Mouse (Mus musculus): ENCODE data around the gene Ugdh. TPM values are rescaled to one million over a fixed set of nuclear protein-coding genes. Genes with fewer than 3 reads are reported as not detected.
A peak's percentile ranks its signal among the peaks of the same experiment; 100 is the strongest.
"Not testable (repeated sequence)": the region's sequence is repeated elsewhere in the genome, so short reads cannot be mapped to it uniquely, and the experiment has no call there.

The Ugdh gene
- polyA plus RNA-seq (2015; fragmentation: Nextera tagmentation; extraction: Ambion mirVana): 55.0 and 63.4 TPM in 2 replicates

DNA sequence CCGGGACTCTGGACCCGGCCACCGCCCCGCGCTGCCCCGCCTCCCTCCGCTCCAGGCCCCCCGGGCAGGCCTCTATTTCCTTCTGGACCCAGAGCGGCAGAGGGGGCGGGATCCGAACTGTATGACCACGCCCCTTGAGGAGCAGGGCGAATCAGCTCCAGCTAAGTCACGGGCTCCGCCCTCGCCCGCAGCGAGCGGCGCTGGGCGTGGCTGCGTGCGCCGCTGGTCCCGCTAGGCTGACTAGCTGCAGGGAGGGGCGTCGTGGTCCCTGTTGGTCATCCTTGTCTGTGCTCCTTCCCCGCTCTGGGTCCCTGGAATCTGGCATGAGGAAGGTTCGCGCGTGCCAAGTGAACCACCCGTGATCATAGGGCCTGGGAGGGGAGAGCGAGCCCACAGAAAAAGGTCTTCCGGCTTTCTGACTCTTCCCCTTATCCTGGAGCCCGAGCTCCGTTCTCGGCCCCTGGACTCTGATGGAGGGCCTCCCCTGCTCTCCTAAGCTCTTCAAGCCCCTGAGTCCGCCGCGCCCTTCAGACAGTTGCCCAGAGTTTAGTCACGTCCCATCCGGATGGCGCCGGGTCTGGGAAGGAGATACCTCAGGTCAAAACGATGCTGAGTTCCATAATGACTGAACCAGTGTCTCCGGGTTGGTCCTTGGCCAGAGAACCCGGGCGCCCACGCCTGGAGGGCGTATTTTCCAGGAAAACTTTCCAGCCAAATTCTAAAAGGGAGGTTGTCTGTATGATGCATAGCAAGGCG, at the start of gene Ugdh:
Ugdh (minus strand) TSS at position 144 of the 756 bp plus-strand sequence.
- Histone ChIP-seq H3K27ac (ENCODE audit: low read length) (peak within 1 kb of the TSS; percentile 78), H3K4me3 (replicated peaks; ENCODE audit: low read length) (peak within 1 kb of the TSS; percentile 82), H3K9ac (replicated peaks; ENCODE audit: low read depth, low read length) (peak within 1 kb of the TSS; percentile 90), H3K27me3 (replicated peaks; ENCODE audit: control insufficient read depth, insufficient read depth, low read length) (no peaks in the 10 kb centered on the region), H3K4me1 (replicated peaks; ENCODE audit: control insufficient read depth, insufficient read depth, low read length) (peaks cover 17% of the 10 kb centered on the region), H3K9me3 (ENCODE audit: control insufficient read depth, low read length) (no peaks in the 10 kb centered on the region), H3K4me2 (ENCODE audit: low read length) (peak within 1 kb of the TSS; percentile 60), H3K36me3 (ENCODE audit: control insufficient read depth, insufficient read depth) (no peaks in the 10 kb centered on the region)
- ATAC-seq: peak; percentile 99
- 0% methylated on average over 51 of the region's 51 CpGs for WGBS

DNA sequence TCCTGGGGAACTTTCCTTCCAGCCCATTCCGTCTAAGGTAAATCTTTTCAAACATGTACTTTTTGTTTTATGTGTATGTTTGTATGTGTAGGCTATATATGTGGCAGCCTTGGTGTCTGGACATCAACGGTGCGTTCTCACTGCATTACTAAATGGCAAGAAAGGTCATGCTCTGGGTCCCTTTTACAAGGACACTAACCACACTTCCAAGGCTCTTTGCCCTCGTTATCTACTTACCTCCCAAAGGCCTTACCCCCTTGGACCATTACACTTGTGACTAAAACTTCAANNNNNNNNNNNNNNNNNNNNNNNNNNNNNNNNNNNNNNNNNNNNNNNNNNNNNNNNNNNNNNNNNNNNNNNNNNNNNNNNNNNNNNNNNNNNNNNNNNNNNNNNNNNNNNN, 47.2 kb upstream of the Ugdh start:
- no peak overlapping the region for H3K4me2 ChIP-seq (ENCODE audit: low read length)

DNA sequence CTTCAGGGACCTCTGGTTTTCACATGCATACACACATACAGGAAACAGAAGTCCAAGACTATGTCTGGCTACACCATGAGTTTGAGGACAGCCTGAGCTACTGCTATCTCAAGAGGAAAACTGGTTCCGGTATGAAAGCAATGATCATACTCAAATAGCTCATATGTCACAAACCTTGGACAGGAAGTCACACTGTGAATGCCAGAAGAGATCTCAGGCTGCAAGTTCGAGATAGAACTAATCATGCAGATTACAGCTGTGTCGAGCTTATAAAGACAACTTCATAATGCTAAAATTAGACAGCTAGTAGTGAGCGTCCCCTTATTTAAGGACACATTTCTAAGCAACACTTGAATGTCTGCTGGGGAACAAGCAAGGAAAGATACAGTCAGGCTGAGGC, 44.8 kb upstream of the Ugdh start:
- WGBS: 84% methylated on average over 4 of the region's 4 CpGs
- Histone ChIP-seq H3K4me3 (replicated peaks; ENCODE audit: low read length) (no peak overlapping the region), H3K4me2 (ENCODE audit: low read length) (no peak overlapping the region), H3K27me3 (replicated peaks; ENCODE audit: control insufficient read depth, insufficient read depth, low read length) (no peaks in the 10 kb centered on the region), H3K27ac (ENCODE audit: low read length) (no peak overlapping the region), H3K4me1 (replicated peaks; ENCODE audit: control insufficient read depth, insufficient read depth, low read length) (no peaks in the 10 kb centered on the region), H3K9me3 (ENCODE audit: control insufficient read depth, low read length) (no peaks in the 10 kb centered on the region), H3K36me3 (ENCODE audit: control insufficient read depth, insufficient read depth) (no peaks in the 10 kb centered on the region), H3K9ac (replicated peaks; ENCODE audit: low read depth, low read length) (no peak overlapping the region)
- no peak for ATAC-seq

More for the DNA sequence above, 47.2 kb upstream of the Ugdh start:
- H3K4me1 ChIP-seq (replicated peaks; ENCODE audit: control insufficient read depth, insufficient read depth, low read length): no peaks in the 10 kb centered on the region
- H3K4me3 ChIP-seq (replicated peaks; ENCODE audit: low read length): no peak overlapping the region
- no peak overlapping the region for H3K9ac ChIP-seq (replicated peaks; ENCODE audit: low read depth, low read length)
- no peaks in the 10 kb centered on the region for H3K9me3 ChIP-seq (ENCODE audit: control insufficient read depth, low read length)
- no peak overlapping the region for H3K27ac ChIP-seq (ENCODE audit: low read length)
- WGBS: 87% methylated on average over 4 of the region's 4 CpGs
- no peak for ATAC-seq
- no peaks in the 10 kb centered on the region for H3K27me3 ChIP-seq (replicated peaks; ENCODE audit: control insufficient read depth, insufficient read depth, low read length)
- no peaks in the 10 kb centered on the region for H3K36me3 ChIP-seq (ENCODE audit: control insufficient read depth, insufficient read depth)

DNA sequence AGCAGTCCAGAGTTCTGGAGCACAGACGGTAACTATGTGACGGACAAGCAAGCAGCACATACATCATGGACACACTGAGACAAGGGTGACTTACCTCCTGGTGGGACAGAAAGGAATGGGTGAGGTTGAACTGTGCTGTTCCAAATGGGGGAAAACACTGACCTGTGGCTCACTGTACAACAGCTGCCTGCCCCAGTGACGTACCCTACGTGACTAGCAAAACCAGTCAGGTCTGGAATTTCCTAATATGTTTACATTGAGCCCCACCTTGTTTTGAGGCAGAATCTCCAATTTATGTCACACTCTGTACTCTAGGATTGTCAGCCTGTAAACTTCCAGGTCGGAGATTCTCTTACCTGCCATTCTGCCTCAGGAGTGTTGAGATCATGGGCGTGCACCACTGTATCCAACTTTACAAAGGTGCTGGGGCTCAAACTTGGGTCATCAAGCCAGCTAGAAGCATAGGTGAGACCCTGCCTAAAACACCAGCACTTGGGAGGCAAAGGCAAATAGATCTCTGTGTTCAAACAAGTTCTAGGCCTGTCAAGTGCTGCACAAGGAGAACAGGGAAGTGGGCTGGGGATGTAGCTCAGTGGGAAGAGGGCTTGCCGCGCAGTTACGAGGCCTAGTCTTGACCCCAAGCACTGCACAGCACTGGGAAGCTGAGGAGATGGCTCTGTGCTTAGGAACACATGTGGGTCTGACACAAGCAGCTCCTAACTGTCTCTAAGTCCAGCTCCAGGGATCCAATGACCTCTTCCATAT, 44.1 kb upstream of the Ugdh start:
- H3K36me3 ChIP-seq (ENCODE audit: control insufficient read depth, insufficient read depth): no peaks in the 10 kb centered on the region
- no peak overlapping the region for H3K4me2 ChIP-seq (ENCODE audit: low read length)
- no peak overlapping the region for H3K9ac ChIP-seq (replicated peaks; ENCODE audit: low read depth, low read length)
- no peak overlapping the region for H3K27ac ChIP-seq (ENCODE audit: low read length)
- H3K27me3 ChIP-seq (replicated peaks; ENCODE audit: control insufficient read depth, insufficient read depth, low read length): no peaks in the 10 kb centered on the region
- WGBS: 94% methylated on average over 9 of the region's 9 CpGs
- no peaks in the 10 kb centered on the region for H3K9me3 ChIP-seq (ENCODE audit: control insufficient read depth, low read length)
- ATAC-seq: no peak
- H3K4me3 ChIP-seq (replicated peaks; ENCODE audit: low read length): no peak overlapping the region
- no peaks in the 10 kb centered on the region for H3K4me1 ChIP-seq (replicated peaks; ENCODE audit: control insufficient read depth, insufficient read depth, low read length)

DNA sequence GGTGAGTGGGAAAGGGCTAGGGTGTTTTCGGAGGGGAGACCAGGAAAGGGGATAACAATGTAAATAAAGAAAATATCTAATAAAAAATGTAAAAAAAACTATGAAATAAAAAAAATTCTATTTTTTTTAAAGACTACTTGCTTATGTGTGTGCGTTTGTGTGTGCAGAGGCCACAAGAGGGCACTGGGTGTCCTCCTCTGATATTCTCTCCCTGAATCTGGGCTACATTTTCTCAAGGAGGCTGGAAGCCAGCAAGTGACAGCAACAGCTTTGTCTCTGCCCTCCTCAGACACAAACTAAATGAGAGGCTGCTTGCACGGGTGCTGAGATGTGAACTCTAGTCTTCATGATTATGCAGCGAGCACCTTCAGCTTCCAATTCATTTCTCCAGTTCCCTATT, 42.5 kb upstream of the Ugdh start:
- no peaks in the 10 kb centered on the region for H3K27me3 ChIP-seq (replicated peaks; ENCODE audit: control insufficient read depth, insufficient read depth, low read length)
- no peaks in the 10 kb centered on the region for H3K9me3 ChIP-seq (ENCODE audit: control insufficient read depth, low read length)
- no peak for ATAC-seq
- no peak overlapping the region for H3K9ac ChIP-seq (replicated peaks; ENCODE audit: low read depth, low read length)
- no peak overlapping the region for H3K27ac ChIP-seq (ENCODE audit: low read length)
- no peaks in the 10 kb centered on the region for H3K4me1 ChIP-seq (replicated peaks; ENCODE audit: control insufficient read depth, insufficient read depth, low read length)
- H3K4me3 ChIP-seq (replicated peaks; ENCODE audit: low read length): no peak overlapping the region
- 59% methylated on average over 4 of the region's 4 CpGs for WGBS
- H3K4me2 ChIP-seq (ENCODE audit: low read length): no peak overlapping the region
- no peaks in the 10 kb centered on the region for H3K36me3 ChIP-seq (ENCODE audit: control insufficient read depth, insufficient read depth)

DNA sequence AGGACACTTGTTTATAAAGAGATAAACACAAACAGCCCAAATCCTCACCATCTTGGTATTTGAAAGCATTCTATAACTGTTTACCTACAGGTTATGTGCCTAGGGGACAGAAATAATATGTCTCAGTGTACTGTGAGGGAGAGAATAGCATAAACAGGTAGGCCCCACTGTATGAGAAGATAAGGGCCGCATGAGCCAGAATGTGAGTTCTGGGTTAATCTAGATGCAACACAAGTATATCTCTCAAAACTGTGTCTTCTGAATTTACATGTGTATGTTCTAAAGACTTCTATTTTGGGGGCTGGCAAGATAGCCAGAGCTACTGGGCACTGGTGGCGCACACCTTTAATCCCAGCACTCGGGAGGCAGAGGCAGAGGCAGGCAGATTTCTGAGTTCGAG, 41.0 kb upstream of the Ugdh start:
- WGBS: 98% methylated on average over 4 of the region's 4 CpGs

DNA sequence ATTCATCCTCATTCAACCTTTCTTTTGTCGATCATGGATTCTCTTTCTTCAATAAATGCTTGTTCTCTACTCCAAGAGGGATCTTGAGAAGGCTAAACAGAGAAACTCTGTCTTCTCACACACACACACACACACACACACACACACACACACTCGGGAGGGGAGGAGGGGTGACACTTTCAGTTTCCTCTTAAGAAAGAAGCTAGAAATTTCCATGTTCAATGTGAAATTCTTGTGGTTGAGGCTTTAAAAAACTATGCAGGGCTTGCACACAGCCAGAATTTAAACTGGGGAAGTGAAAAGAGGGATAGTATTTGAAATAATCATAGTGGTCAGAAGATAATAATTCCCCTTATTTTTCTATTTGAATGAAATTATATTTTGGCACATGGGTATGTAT, 40.1 kb upstream of the Ugdh start:
- Histone ChIP-seq H3K9ac (replicated peaks; ENCODE audit: low read depth, low read length) (no peak overlapping the region), H3K9me3 (ENCODE audit: control insufficient read depth, low read length) (no peaks in the 10 kb centered on the region), H3K27me3 (replicated peaks; ENCODE audit: control insufficient read depth, insufficient read depth, low read length) (no peaks in the 10 kb centered on the region), H3K4me3 (replicated peaks; ENCODE audit: low read length) (no peak overlapping the region), H3K4me2 (ENCODE audit: low read length) (no peak overlapping the region), H3K4me1 (replicated peaks; ENCODE audit: control insufficient read depth, insufficient read depth, low read length) (no peaks in the 10 kb centered on the region), H3K36me3 (ENCODE audit: control insufficient read depth, insufficient read depth) (no peaks in the 10 kb centered on the region), H3K27ac (ENCODE audit: low read length) (no peak overlapping the region)
- ATAC-seq: no peak
- WGBS: 79% methylated on average over 2 of the region's 2 CpGs

More for the DNA sequence above, 41.0 kb upstream of the Ugdh start:
- not testable (repeated sequence) for H3K9ac ChIP-seq (replicated peaks; ENCODE audit: low read depth, low read length); H3K27ac ChIP-seq (ENCODE audit: low read length); H3K9me3 ChIP-seq (ENCODE audit: control insufficient read depth, low read length); H3K4me1 ChIP-seq (replicated peaks; ENCODE audit: control insufficient read depth, insufficient read depth, low read length); H3K36me3 ChIP-seq (ENCODE audit: control insufficient read depth, insufficient read depth); H3K4me2 ChIP-seq (ENCODE audit: low read length); H3K4me3 ChIP-seq (replicated peaks; ENCODE audit: low read length); H3K27me3 ChIP-seq (replicated peaks; ENCODE audit: control insufficient read depth, insufficient read depth, low read length); ATAC-seq

DNA sequence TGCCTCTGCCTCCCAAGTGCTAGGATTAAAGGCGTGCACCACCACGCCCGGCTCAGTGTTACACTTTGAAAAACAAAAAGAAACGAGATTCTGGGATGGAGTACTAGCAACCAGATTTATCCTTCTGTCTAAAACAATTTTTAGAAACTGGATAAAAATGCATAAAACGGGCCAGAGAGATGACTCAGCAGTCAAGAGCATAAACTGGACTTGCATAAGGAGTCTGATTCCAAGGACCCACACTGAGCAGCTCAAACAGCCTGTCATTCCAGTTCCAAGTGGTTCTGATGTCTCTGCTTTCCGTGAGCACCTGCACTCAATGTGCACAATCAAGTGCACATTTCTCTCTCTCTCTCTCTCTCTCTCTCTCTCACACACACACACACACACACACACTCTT, 34.0 kb upstream of the Ugdh start:
- WGBS: 90% methylated on average over 6 of the region's 6 CpGs

DNA sequence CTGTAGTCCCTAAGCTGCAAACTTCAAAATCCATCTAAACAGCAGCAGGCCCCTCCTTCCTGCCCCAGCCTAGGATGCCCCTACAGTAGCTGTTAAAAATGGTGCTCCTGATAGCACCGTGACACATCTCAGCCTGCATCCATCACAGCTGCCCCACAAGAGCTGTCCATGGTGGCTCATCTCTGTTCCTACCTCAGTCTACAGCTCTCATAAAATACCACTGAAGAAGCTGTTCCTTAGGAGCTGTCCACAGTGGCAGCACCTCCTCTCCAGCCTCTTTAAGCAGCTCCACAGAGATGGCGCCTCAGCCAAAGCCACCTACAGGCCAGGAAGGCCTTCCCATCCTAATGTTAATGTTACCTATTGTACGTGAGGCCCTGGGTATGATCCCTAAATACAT, 31.2 kb upstream of the Ugdh start:
- H3K27me3 ChIP-seq (replicated peaks; ENCODE audit: control insufficient read depth, insufficient read depth, low read length): no peaks in the 10 kb centered on the region
- H3K4me3 ChIP-seq (replicated peaks; ENCODE audit: low read length): no peak overlapping the region
- H3K27ac ChIP-seq (ENCODE audit: low read length): no peak overlapping the region
- ATAC-seq: no peak
- 87% methylated on average over 3 of the region's 3 CpGs for WGBS
- H3K9ac ChIP-seq (replicated peaks; ENCODE audit: low read depth, low read length): no peak overlapping the region
- H3K9me3 ChIP-seq (ENCODE audit: control insufficient read depth, low read length): no peaks in the 10 kb centered on the region
- peaks cover 23% of the 10 kb centered on the region for H3K36me3 ChIP-seq (ENCODE audit: control insufficient read depth, insufficient read depth)
- no peaks in the 10 kb centered on the region for H3K4me1 ChIP-seq (replicated peaks; ENCODE audit: control insufficient read depth, insufficient read depth, low read length)
- H3K4me2 ChIP-seq (ENCODE audit: low read length): no peak overlapping the region

More for the DNA sequence above, 34.0 kb upstream of the Ugdh start:
- Histone ChIP-seq H3K4me1 (replicated peaks; ENCODE audit: control insufficient read depth, insufficient read depth, low read length) (no peaks in the 10 kb centered on the region), H3K9me3 (ENCODE audit: control insufficient read depth, low read length) (no peaks in the 10 kb centered on the region), H3K9ac (replicated peaks; ENCODE audit: low read depth, low read length) (no peak overlapping the region), H3K27me3 (replicated peaks; ENCODE audit: control insufficient read depth, insufficient read depth, low read length) (no peaks in the 10 kb centered on the region), H3K4me3 (replicated peaks; ENCODE audit: low read length) (no peak overlapping the region), H3K27ac (ENCODE audit: low read length) (no peak overlapping the region), H3K36me3 (ENCODE audit: control insufficient read depth, insufficient read depth) (peaks cover 21% of the 10 kb centered on the region), H3K4me2 (ENCODE audit: low read length) (no peak overlapping the region)
- ATAC-seq: no peak
